Mouse (Mus musculus) neural tube, embryonic 11.5 days (tissue): ENCODE results near the gene Olfr493. TPM values are rescaled to one million over a fixed set of nuclear protein-coding genes. Genes with fewer than 3 reads are reported as not detected.

Experiments used
- ATAC-seq: fragments of 200-750 bp; cut with Nextera tagmentation; 2 replicates; pipeline ENCODE4 v1.8.0; 2017; ENCODE audit warnings: moderate number of reproducible peaks, mild to moderate bottlenecking, moderate TSS enrichment, moderate library complexity; ENCODE audit not compliant: insufficient read depth, low FRiP score, low TSS enrichment
- DNase-seq: peaks from one replicate; pipeline ENCODE4 v3.0.0-alpha.2; 2015; ENCODE audit warnings: low spot score
- H3K27ac ChIP-seq: fragments of 300-500 bp; sonication (generic); 2 replicates; pipeline ENCODE4 v1.5.1; 2014; ENCODE audit warnings: low read depth, mild to moderate bottlenecking, low read length
- H3K27me3 ChIP-seq: fragments of 300-500 bp; sonication (generic); 2 replicates; pipeline ENCODE4 v1.6.1; 2014; ENCODE audit warnings: mild to moderate bottlenecking, low read length, mixed read lengths; ENCODE audit not compliant: control insufficient read depth, insufficient read depth
- H3K36me3 ChIP-seq: fragments of 300-500 bp; sonication (generic); 2 replicates; pipeline ENCODE4 v1.6.1; 2014; ENCODE audit warnings: mild to moderate bottlenecking, low read length, moderate library complexity, mixed read lengths; ENCODE audit not compliant: control insufficient read depth, insufficient read depth
- H3K4me1 ChIP-seq: fragments of 300-500 bp; sonication (generic); 2 replicates; pipeline ENCODE4 v1.6.1; 2014; ENCODE audit warnings: low read length, mixed read lengths; ENCODE audit not compliant: control insufficient read depth, insufficient read depth
- H3K4me2 ChIP-seq: fragments of 300-500 bp; sonication (generic); 2 replicates; pipeline ENCODE4 v1.6.1; 2014; ENCODE audit warnings: low read depth, mild to moderate bottlenecking, moderate library complexity
- H3K4me3 ChIP-seq: fragments of 300-500 bp; sonication (generic); 2 replicates; pipeline ENCODE4 v1.5.1; 2014; ENCODE audit warnings: low read depth, low read length
- H3K9ac ChIP-seq: fragments of 300-500 bp; sonication (generic); 2 replicates; pipeline ENCODE4 v1.6.1; 2014; ENCODE audit warnings: mild to moderate bottlenecking, low read length
- H3K9me3 ChIP-seq: fragments of 300-500 bp; sonication (generic); 2 replicates; pipeline ENCODE4 v1.6.1; 2016; ENCODE audit warnings: low read length; ENCODE audit not compliant: control insufficient read depth
- WGBS: fragments of 180-500 bp; shearing (Covaris S2); extraction: QIAGEN DNeasy Blood & Tissue Kit; methylation state at CpG from one replicate; pipeline ENCODE4 v1.1.7; 2014; 5-methylcytosine and 5-hydroxymethylcytosine counted together
- polyA plus RNA-seq: library from polyadenylated mRNA; unstranded; fragments of >200 nt; fragmentation: Nextera tagmentation; extraction: Ambion mirVana; gene quantifications from 2 replicates; pipeline ENCODE4 v1.2.1, GENCODE M21; 2014

The Olfr493 gene
- not detected in 2 replicates for polyA plus RNA-seq

DNA sequence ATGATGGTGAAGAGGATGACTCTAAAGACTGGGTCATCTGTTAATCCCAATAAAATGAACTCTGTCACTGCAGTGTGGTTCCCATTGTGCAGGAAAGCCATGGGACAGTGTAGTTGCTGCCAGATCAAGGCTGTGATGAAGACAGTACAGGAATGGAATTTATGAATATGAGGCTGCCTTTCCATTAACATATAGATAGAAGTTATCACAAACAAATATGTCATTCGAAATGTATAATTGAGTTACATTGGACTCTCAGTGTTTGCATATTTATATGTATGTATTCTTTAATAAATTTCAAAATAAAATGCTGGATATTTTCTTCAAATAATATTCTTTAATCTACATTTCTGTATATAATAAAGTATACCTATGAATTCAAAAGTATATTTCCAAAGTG, at the start of gene Olfr493:
Gene Olfr493 (minus strand): TSS at position 101 of the 400 bp plus-strand sequence.
- Histone ChIP-seq H3K9me3 (no peaks in the 10 kb centered on the region), H3K9ac (no peak within 1 kb of the TSS), H3K27me3 (no peaks in the 10 kb centered on the region), H3K4me3 (no peak within 1 kb of the TSS), H3K4me2 (no peak within 1 kb of the TSS), H3K27ac (no peak within 1 kb of the TSS), H3K4me1 (no peaks in the 10 kb centered on the region), H3K36me3 (no peaks in the 10 kb centered on the region)
- no peak for DNase-seq
- 67% methylated on average over 1 of the region's 1 CpGs for WGBS
- no peak for ATAC-seq

DNA sequence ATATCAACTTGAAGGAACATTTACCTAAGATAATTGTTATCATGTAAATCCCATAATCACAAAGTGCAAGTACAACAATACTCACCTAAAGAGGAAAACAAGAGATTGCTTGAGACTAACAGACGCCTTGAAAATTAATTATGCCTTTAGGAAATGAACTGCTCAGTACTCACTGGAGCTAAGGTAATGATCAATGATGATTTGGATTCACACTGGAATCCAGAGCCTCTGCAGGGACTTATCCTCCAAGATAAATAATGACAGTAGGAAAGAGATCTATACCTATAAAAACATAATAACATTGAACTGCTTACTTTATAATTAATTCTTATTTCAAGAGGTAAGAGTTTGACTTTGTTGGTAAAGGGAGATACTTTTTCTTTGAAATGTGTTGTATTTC, 46.1 kb upstream of the Olfr493 start, which contains the start of gene Olfr495:
Gene Olfr495 (plus strand): TSS at position 301 of the 400 bp plus-strand sequence.
- no peak within 1 kb of the TSS for H3K4me2 ChIP-seq
- WGBS: 67% methylated on average over 1 of the region's 1 CpGs

DNA sequence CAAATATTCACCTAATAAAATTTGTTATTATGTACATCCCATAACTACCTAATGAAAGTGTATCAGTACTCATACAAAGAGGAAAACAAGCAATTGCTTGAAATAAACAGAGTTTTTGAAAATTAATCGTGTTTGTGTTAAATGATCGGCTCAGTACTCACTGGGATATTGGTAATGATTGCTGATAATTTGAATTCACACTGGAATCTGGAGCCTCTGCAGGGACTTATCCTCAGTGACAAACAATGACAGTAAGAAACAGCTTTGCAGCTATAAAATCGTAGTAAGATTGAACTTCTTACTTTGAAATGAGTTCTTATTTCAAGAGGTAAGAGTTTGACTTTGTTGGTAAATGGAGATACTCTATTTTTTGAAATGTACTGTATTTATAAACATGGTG, 18.3 kb upstream of the Olfr493 start, which contains the start of gene Olfr494:
Gene Olfr494 (plus strand): TSS at position 301 of the 400 bp plus-strand sequence.
- H3K4me3 ChIP-seq: no peak within 1 kb of the TSS

More for the DNA sequence above, 46.1 kb upstream of the Olfr493 start, which contains the start of gene Olfr495:
- Histone ChIP-seq H3K4me3 (no peak within 1 kb of the TSS), H3K27me3 (no peaks in the 10 kb centered on the region), H3K4me1 (no peaks in the 10 kb centered on the region), H3K36me3 (no peaks in the 10 kb centered on the region), H3K27ac (no peak within 1 kb of the TSS), H3K9me3 (no peaks in the 10 kb centered on the region), H3K9ac (no peak within 1 kb of the TSS)
- ATAC-seq: no peak
- DNase-seq: no peak

DNA sequence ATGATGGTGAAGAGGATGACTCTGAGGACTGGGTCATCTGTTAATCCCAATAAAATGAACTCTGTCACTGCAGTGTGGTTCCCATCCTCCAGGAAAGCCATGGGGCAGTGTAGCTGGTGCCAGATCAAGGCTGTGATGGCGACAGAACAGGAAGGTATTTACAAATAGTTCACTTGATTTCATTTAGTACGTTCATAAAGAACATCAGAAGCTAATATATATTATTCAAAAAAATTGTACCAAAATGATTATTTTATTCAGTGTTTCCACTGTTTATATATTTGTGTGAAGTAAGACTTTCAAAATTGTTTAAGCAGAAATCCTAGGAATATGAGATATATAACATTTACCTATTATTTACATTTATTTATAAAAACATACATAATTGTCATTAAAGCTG, 23.2 kb downstream of the Olfr493 start, which contains the start of gene Olfr492:
Gene Olfr492 (minus strand): TSS at position 101 of the 400 bp plus-strand sequence.
- no peaks in the 10 kb centered on the region for H3K9me3 ChIP-seq
- 82% methylated on average over 2 of the region's 2 CpGs for WGBS
- ATAC-seq (no peak), DNase-seq (no peak)
- no peak within 1 kb of the TSS for H3K4me3 ChIP-seq
- no peaks in the 10 kb centered on the region for H3K36me3 ChIP-seq
- H3K27ac ChIP-seq: no peak within 1 kb of the TSS
- H3K4me2 ChIP-seq: no peak within 1 kb of the TSS
- H3K9ac ChIP-seq: no peak within 1 kb of the TSS
- no peaks in the 10 kb centered on the region for H3K4me1 ChIP-seq
- H3K27me3 ChIP-seq: no peaks in the 10 kb centered on the region

More for the DNA sequence above, 18.3 kb upstream of the Olfr493 start, which contains the start of gene Olfr494:
- no peak for ATAC-seq
- no peaks in the 10 kb centered on the region for H3K9me3 ChIP-seq
- no peaks in the 10 kb centered on the region for H3K27me3 ChIP-seq
- no peak within 1 kb of the TSS for H3K27ac ChIP-seq
- WGBS: 86% methylated on average over 3 of the region's 3 CpGs
- DNase-seq: no peak
- H3K4me2 ChIP-seq: no peak within 1 kb of the TSS
- no peak within 1 kb of the TSS for H3K9ac ChIP-seq
- H3K4me1 ChIP-seq: no peaks in the 10 kb centered on the region
- no peaks in the 10 kb centered on the region for H3K36me3 ChIP-seq

DNA sequence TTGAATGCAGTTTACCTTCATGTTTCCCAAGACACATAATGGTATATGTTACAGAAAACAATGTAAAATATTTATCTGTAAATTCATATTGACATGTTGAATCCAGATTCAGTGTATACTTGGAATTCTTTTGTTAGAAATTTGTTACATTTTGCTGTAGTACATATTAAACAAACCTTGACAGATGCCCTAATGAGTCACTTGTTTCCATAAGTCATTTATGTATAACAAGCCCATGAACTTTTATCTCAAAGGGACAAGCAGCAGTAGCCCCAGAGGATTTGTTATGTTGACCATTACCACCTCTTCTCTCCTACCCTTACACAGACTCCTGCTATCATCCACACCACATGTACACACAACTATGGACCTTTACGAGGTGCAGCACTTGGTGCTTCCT, 33.6 kb downstream of the Olfr493 start, which contains the start of gene Olfr491:
Gene Olfr491 (plus strand): TSS at position 301 of the 400 bp plus-strand sequence.
- ATAC-seq: no peak
- H3K4me3 ChIP-seq: no peak within 1 kb of the TSS
- WGBS: 76% methylated on average over 1 of the region's 1 CpGs
- no peak within 1 kb of the TSS for H3K9ac ChIP-seq
- no peaks in the 10 kb centered on the region for H3K4me1 ChIP-seq
- no peak within 1 kb of the TSS for H3K4me2 ChIP-seq
- H3K27me3 ChIP-seq: no peaks in the 10 kb centered on the region
- H3K9me3 ChIP-seq: no peaks in the 10 kb centered on the region
- H3K27ac ChIP-seq: no peak within 1 kb of the TSS
- no peak for DNase-seq
- no peaks in the 10 kb centered on the region for H3K36me3 ChIP-seq

Other genes with a start within 250 kb of the Olfr493 start
- gene Olfr482, start 249.4 kb downstream of the Olfr493 start, polyA plus RNA-seq: not detected in 2 replicates
- gene Olfr483, start 246.1 kb downstream of the Olfr493 start, polyA plus RNA-seq: not detected in 2 replicates
- gene Olfr484, start 219.5 kb downstream of the Olfr493 start, polyA plus RNA-seq: not detected in 2 replicates
- gene Olfr485, start 187.1 kb downstream of the Olfr493 start, polyA plus RNA-seq: not detected in 2 replicates
- not detected in 2 replicates for gene Olfr486, start 174.2 kb downstream of the Olfr493 start, polyA plus RNA-seq
- not detected in 2 replicates for gene Olfr487, start 132.3 kb downstream of the Olfr493 start, polyA plus RNA-seq
- not detected in 2 replicates for gene Olfr488, start 88.6 kb downstream of the Olfr493 start, polyA plus RNA-seq
- gene Olfr490, start 58.0 kb downstream of the Olfr493 start, polyA plus RNA-seq: not detected in 2 replicates
- not detected in 2 replicates for gene Olfr491, start 33.5 kb downstream of the Olfr493 start, polyA plus RNA-seq
- not detected in 2 replicates for gene Olfr492, start 23.3 kb downstream of the Olfr493 start, polyA plus RNA-seq
- gene Olfr494, start 18.4 kb upstream of the Olfr493 start, polyA plus RNA-seq: not detected in 2 replicates
- not detected in 2 replicates for gene Olfr495, start 46.2 kb upstream of the Olfr493 start, polyA plus RNA-seq
- not detected in 2 replicates for gene Olfr497, start 73.4 kb upstream of the Olfr493 start, polyA plus RNA-seq
- gene Olfr498, start 118.3 kb upstream of the Olfr493 start, polyA plus RNA-seq: not detected in 2 replicates
- not detected in 2 replicates for gene Olfr502, start 178.1 kb upstream of the Olfr493 start, polyA plus RNA-seq
- gene Olfr503, start 197.5 kb upstream of the Olfr493 start, polyA plus RNA-seq: not detected in 2 replicates
- not detected in 2 replicates for gene Olfr504, start 218.8 kb upstream of the Olfr493 start, polyA plus RNA-seq